Mouse (Mus musculus) frontal cortex, postnatal 14 days (tissue): ENCODE results near the gene B3galt4.
"Not testable (repeated sequence)": the region's sequence is repeated elsewhere in the genome, so short reads cannot be mapped to it uniquely, and the experiment has no call there.

Experiments
- DNase-seq, 2 experiments: peaks; one replicate each; pipeline ENCODE4 v3.0.0; 2022; ENCODE audit warnings: low spot score in 2 of 2

The B3galt4 gene

GRCm38 (mm10) chr17:33904835-33905234 lies 46.5 kb downstream of the B3galt4 start, which contains the start of gene Platr17:
Gene Platr17 (plus strand): TSS chr17:33905135.
- DNase-seq = not testable (repeated sequence)

GRCm38 (mm10) chr17:33903911-33904651 lies 47.2 kb downstream of the B3galt4 start:
- not testable (repeated sequence) for DNase-seq

- DNase-seq = no peak
Observed at GRCm38 (mm10) chr17:33902491-33902890, 48.8 kb downstream of the B3galt4 start.

- no peak for DNase-seq
Observed at GRCm38 (mm10) chr17:33902079-33902478, 49.2 kb downstream of the B3galt4 start.

GRCm38 (mm10) chr17:33901653-33902052 lies 49.6 kb downstream of the B3galt4 start:
- DNase-seq = no peak

- DNase-seq = no peak
Observed at GRCm38 (mm10) chr17:33900989-33901314, 50.3 kb downstream of the B3galt4 start.

- no peak for DNase-seq
Observed at GRCm38 (mm10) chr17:33900281-33900988, 50.9 kb downstream of the B3galt4 start.
